Mouse (Mus musculus) adipocyte (in vitro differentiated cells): ENCODE measurements around the gene Capn7.

Experiments
- DNase-seq: peaks from one replicate; pipeline ENCODE4 v3.0.0-alpha.2; 2016; ENCODE audit warnings: low spot score

Capn7 gene

GRCm38 (mm10) chr14:31336369-31337155 lies at the start of gene Capn7:
Gene Capn7 (plus strand): TSS chr14:31336638.
- peak; percentile 94 for DNase-seq

GRCm38 (mm10) chr14:31313192-31313591 lies 23.2 kb upstream of the Capn7 start:
- no peak for DNase-seq

GRCm38 (mm10) chr14:31316613-31317012 lies 19.8 kb upstream of the Capn7 start:
- DNase-seq, result no peak

- no peak for DNase-seq
Measured at GRCm38 (mm10) chr14:31317754-31318153, 18.7 kb upstream of the Capn7 start.

GRCm38 (mm10) chr14:31319546-31319945 lies 16.9 kb upstream of the Capn7 start:
- no peak for DNase-seq

- no peak for DNase-seq
Measured at GRCm38 (mm10) chr14:31321181-31321580, 15.3 kb upstream of the Capn7 start.

GRCm38 (mm10) chr14:31322191-31322590 lies 14.2 kb upstream of the Capn7 start:
- DNase-seq, result no peak

- no peak for DNase-seq
Measured at GRCm38 (mm10) chr14:31323189-31323588, 13.2 kb upstream of the Capn7 start.

- DNase-seq, result no peak
Measured at GRCm38 (mm10) chr14:31323849-31324792, 12.3 kb upstream of the Capn7 start, which contains the start of gene Dnah1. Gene Dnah1 (minus strand): TSS chr14:31323896.

GRCm38 (mm10) chr14:31324851-31325250 lies 11.6 kb upstream of the Capn7 start:
- DNase-seq, result no peak

- DNase-seq, result no peak
Measured at GRCm38 (mm10) chr14:31325551-31325950, 10.9 kb upstream of the Capn7 start.

GRCm38 (mm10) chr14:31326770-31327169 lies 9.7 kb upstream of the Capn7 start:
- DNase-seq, result no peak

GRCm38 (mm10) chr14:31327196-31327595 lies 9.2 kb upstream of the Capn7 start:
- DNase-seq, result no peak

- DNase-seq, result no peak
Measured at GRCm38 (mm10) chr14:31327681-31328080, 8.8 kb upstream of the Capn7 start.

GRCm38 (mm10) chr14:31329741-31330140 lies 6.7 kb upstream of the Capn7 start:
- DNase-seq, result no peak

- DNase-seq, result no peak
Measured at GRCm38 (mm10) chr14:31330957-31331356, 5.5 kb upstream of the Capn7 start.

- DNase-seq, result no peak
Measured at GRCm38 (mm10) chr14:31335765-31336164, 673 bp upstream of the Capn7 start.

- no peak for DNase-seq
Measured at GRCm38 (mm10) chr14:31337406-31337805, 968 bp downstream of the Capn7 start.

GRCm38 (mm10) chr14:31337947-31338346 lies 1.5 kb downstream of the Capn7 start:
- no peak for DNase-seq

- no peak for DNase-seq
Measured at GRCm38 (mm10) chr14:31343241-31343640, 6.8 kb downstream of the Capn7 start.

- DNase-seq, result no peak
Measured at GRCm38 (mm10) chr14:31345367-31345766, 8.9 kb downstream of the Capn7 start.

GRCm38 (mm10) chr14:31362236-31362635 lies 25.8 kb downstream of the Capn7 start:
- DNase-seq, result no peak

- DNase-seq, result no peak
Measured at GRCm38 (mm10) chr14:31364589-31364988, 28.2 kb downstream of the Capn7 start.
